Mouse (Mus musculus): ENCODE results near the gene Gm20671. TPM values are rescaled to one million over a fixed set of nuclear protein-coding genes. Genes with fewer than 3 reads are reported as not detected.
"Not testable (repeated sequence)": the region's sequence is repeated elsewhere in the genome, so short reads cannot be mapped to it uniquely, and the experiment has no call there.

The Gm20671 gene
- polyA plus RNA-seq, 1 experiment from 2014 or later = not detected

DNA sequence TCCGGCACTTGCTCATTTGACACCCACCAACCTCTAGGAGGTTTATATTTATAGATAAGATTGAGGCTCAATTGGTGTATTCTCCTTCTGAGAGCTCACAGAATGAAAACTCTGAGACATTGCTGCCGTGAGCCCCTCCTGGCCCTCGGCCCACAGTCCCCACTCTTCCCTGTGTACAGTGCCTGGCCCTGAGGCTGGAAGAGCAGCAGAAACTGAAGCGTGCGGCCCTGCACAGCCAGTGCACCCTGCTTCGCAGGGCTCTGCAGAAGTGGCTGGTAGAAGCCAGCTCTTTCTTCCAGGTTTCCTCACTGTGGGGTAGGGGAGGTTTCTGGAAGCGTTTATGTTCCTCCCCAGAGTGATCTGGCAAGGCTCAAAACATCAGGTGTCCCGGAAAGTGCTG lies 104.2 kb downstream of the Gm20671 start:
- ATAC-seq (ENCODE audit: low FRiP score, low read depth); H3K36me3 ChIP-seq; H3K9ac ChIP-seq; H3K27ac ChIP-seq (replicated peaks); H3K4me3 ChIP-seq; H3K4me2 ChIP-seq; H3K9me3 ChIP-seq; H3K27me3 ChIP-seq; H3K4me1 ChIP-seq (replicated peaks): not testable (repeated sequence)
- WGBS = 81% methylated on average over 8 of the region's 8 CpGs

DNA sequence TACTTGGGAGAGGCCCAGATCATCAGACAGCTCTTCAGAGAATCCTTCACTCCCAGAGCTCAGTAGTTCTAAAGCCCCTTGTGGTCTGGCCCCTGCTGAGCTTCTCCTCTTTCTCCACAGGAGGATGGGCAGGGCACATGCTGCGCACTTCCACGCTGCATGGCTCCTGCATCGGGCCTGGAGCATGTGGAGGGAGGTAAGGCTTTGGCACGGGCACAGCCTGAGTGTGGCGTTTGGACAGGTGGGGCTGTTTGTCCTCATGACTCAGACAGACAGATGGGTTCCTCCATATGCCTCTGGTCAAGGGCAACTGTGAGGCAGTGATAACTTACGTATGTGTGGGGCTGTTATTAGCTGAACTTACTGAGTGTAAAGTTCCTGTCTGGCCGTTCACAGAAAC lies 104.6 kb downstream of the Gm20671 start:
- H3K9me3 ChIP-seq = no peaks in the 10 kb centered on the region
- no peak for ATAC-seq (ENCODE audit: low FRiP score, low read depth)
- H3K36me3 ChIP-seq = no peaks in the 10 kb centered on the region
- H3K27ac ChIP-seq (replicated peaks) = no peak overlapping the region
- H3K4me1 ChIP-seq (replicated peaks) = no peaks in the 10 kb centered on the region
- WGBS = 74% methylated on average over 7 of the region's 7 CpGs
- no peak overlapping the region for H3K4me2 ChIP-seq
- H3K4me3 ChIP-seq = no peak overlapping the region
- no peaks in the 10 kb centered on the region for H3K27me3 ChIP-seq
- no peak overlapping the region for H3K9ac ChIP-seq

DNA sequence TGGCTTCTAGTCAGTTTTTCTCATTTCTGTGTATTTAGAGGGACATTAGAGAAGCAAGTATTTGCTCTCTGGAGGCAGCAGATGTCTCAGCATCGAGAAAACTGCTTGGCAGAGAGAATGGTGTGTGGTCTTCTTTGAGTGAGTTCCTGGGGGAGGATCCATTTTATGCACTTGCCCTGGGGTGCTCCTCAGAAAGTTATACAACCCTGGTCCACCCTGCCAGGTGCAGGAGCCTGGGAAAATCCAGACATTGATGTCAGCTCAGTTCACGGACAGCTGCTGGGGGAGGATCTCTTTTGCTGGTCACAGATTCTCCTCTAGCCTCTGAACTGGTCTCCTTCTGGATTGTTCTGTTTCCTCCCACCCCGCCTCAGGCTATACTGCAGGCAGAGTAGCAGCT lies 105.6 kb downstream of the Gm20671 start:
- 64% methylated on average over 3 of the region's 3 CpGs for WGBS
- Histone ChIP-seq H3K4me2 (no peak overlapping the region), H3K4me1 (replicated peaks) (no peaks in the 10 kb centered on the region), H3K27me3 (no peaks in the 10 kb centered on the region), H3K9ac (no peak overlapping the region), H3K9me3 (no peaks in the 10 kb centered on the region), H3K27ac (replicated peaks) (no peak overlapping the region), H3K36me3 (no peaks in the 10 kb centered on the region), H3K4me3 (no peak overlapping the region)
- ATAC-seq (ENCODE audit: low FRiP score, low read depth) = no peak

DNA sequence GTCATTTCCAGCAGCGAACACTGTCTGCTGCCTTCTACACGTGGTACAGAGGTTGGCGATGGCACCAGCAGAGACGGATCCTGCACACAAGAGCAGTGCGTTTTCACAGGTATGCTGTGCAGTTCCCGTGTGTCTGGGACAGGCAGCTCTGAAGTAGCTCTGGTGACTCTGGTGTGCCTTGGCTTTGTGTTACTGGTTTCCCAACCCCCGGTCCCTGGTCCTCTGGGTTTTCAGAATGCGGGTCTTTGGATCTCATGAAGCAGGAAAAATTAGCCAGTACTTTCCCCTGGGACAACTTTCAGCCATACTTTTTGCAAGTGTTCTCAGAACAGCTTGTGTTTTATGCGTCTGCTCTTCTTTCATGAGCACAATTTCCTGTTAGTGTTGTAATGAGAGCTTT lies 106.5 kb downstream of the Gm20671 start:
- ATAC-seq (ENCODE audit: low FRiP score, low read depth) = no peak

DNA sequence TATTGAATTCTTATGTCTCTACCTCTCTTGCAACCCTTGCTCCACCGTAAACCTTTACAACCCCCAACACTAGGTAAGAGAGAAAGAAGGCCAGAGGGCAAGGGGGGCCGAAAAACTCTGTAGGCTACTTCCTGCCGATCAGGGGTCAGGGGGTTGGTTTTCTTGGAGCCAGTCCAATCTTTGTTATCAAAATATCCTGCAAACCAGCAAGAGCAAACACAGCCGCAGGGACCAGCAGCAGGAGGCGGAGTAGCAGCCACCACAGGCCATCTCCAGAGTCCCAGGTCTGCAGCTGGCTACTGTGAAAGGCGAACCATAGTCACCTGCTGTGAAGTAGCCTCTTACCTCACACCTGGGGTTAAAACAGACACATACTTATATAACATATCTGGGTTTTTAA lies 108.0 kb downstream of the Gm20671 start:
- Histone ChIP-seq H3K27ac (replicated peaks) (no peak overlapping the region), H3K36me3 (no peaks in the 10 kb centered on the region), H3K27me3 (no peaks in the 10 kb centered on the region), H3K9ac (no peak overlapping the region), H3K9me3 (no peaks in the 10 kb centered on the region), H3K4me2 (no peak overlapping the region), H3K4me1 (replicated peaks) (no peaks in the 10 kb centered on the region), H3K4me3 (no peak overlapping the region)
- 69% methylated on average over 6 of the region's 6 CpGs for WGBS
- ATAC-seq (ENCODE audit: low FRiP score, low read depth) = no peak

More for the DNA sequence above, 106.5 kb downstream of the Gm20671 start:
- H3K4me2 ChIP-seq = no peak overlapping the region
- WGBS = 85% methylated on average over 9 of the region's 9 CpGs
- H3K9me3 ChIP-seq = no peaks in the 10 kb centered on the region
- no peak overlapping the region for H3K4me3 ChIP-seq
- H3K27ac ChIP-seq (replicated peaks) = no peak overlapping the region
- H3K27me3 ChIP-seq = no peaks in the 10 kb centered on the region
- no peaks in the 10 kb centered on the region for H3K36me3 ChIP-seq
- H3K4me1 ChIP-seq (replicated peaks) = no peaks in the 10 kb centered on the region
- no peak overlapping the region for H3K9ac ChIP-seq

DNA sequence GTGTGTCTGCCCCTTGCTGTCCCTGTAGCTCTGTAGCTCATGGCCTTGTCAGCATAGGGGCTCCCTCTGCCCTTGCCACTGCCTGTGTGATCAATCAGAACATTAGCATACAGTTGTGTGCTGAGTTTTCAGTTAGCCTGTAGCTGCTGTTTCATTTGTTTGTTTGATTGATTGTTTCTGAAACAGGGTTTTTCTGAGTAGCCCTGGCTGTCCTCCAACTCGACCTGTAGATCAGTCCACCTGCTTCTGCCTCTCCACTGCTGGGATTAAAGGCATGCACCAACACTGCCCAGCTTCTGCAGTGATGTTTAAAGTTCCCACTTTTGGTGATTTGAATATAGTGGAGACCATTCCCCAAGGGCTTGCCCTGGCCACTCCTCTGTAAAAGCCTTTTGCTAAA lies 109.2 kb downstream of the Gm20671 start:
- Histone ChIP-seq H3K4me1 (replicated peaks) (peaks cover 5% of the 10 kb centered on the region), H3K27ac (replicated peaks) (no peak overlapping the region), H3K4me2 (no peak overlapping the region), H3K36me3 (no peaks in the 10 kb centered on the region), H3K9me3 (no peaks in the 10 kb centered on the region), H3K9ac (no peak overlapping the region), H3K27me3 (no peaks in the 10 kb centered on the region), H3K4me3 (no peak overlapping the region)
- no peak for ATAC-seq (ENCODE audit: low FRiP score, low read depth)
- WGBS = 67% methylated on average over 1 of the region's 1 CpGs

DNA sequence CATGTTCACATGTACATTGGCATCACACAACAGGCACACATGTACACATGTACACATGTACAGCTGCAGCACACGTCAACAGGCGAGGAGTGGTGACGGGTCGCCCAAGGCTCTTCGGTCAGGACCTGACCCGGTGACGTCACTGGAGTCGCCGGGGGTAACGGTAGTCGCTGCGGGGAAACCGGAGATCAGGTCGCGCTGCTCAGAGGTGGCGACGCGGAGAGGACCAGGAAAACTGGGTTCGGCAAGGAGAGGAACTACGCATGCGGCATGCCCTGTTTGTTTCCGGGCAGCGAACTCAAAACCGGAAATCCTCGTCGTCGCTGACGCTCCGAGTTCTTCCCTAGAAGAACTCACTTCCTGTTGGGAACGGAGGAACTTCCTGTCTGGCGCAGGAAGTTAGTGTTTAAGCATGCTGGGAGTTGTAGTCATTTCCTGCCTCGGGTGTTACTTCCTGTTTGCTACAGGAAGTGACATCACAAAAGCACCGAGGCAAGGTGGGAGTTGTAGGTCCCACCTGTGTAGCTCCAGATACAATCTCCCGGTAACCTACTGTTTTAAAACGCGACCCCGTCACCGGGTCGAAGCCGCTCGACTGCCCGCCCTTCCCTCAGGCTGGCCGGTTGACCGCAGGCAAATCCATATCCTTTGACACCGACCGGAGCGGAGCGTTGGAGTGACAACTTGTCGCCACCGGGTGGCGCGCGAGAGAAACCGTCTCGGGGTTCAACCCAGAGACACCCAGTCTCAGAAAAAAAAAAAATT lies 113.0 kb downstream of the Gm20671 start:
- peak overlapping the region; percentile 88 for H3K27ac ChIP-seq (replicated peaks)
- peak overlapping the region; percentile 61 for H3K9ac ChIP-seq
- peak overlapping the region; percentile 92 for H3K4me2 ChIP-seq
- no peaks in the 10 kb centered on the region for H3K36me3 ChIP-seq
- H3K27me3 ChIP-seq = no peaks in the 10 kb centered on the region
- H3K4me1 ChIP-seq (replicated peaks) = peaks cover 11% of the 10 kb centered on the region
- H3K9me3 ChIP-seq = no peaks in the 10 kb centered on the region
- H3K4me3 ChIP-seq = peak overlapping the region; percentile 72
- peak; percentile 99 for ATAC-seq (ENCODE audit: low FRiP score, low read depth)
- under 1% methylated on average over 55 of the region's 55 CpGs for WGBS

DNA sequence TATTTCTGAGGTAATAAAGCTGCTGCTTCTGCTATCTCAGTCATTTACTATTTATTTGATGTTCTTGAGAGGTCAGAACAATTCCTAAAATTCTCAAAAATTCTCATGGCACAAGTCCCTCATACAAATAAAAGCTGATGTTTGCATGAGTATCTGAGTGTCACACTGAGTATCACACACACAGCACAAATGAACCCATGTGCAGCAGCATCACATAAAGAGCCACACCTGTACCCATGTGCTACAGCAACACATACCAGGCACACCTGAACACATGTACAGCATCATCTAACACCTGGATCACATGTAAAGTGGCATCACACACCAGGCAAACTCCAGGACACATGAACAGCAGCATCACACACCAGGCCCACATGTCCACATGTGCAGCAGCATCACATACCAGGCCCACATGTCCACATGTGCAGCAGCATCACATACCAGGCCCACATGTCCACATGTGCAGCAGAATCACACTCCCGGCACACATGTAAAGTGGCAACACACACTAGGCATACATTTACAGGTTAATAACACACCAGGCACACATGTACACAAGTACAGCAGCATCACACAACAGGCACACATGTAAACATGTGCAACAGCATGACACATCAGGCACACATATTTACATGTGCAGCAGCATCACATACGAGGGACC lies 113.7 kb downstream of the Gm20671 start:
- Histone ChIP-seq H3K9ac (peak overlapping the region; percentile 61), H3K36me3 (no peaks in the 10 kb centered on the region), H3K4me2 (peak overlapping the region; percentile 92), H3K9me3 (no peaks in the 10 kb centered on the region), H3K4me1 (replicated peaks) (peaks cover 11% of the 10 kb centered on the region), H3K4me3 (peak overlapping the region; percentile 72), H3K27me3 (no peaks in the 10 kb centered on the region), H3K27ac (replicated peaks) (peak overlapping the region; percentile 88)
- WGBS = 21% methylated on average over 2 of the region's 2 CpGs
- no peak for ATAC-seq (ENCODE audit: low FRiP score, low read depth)

DNA sequence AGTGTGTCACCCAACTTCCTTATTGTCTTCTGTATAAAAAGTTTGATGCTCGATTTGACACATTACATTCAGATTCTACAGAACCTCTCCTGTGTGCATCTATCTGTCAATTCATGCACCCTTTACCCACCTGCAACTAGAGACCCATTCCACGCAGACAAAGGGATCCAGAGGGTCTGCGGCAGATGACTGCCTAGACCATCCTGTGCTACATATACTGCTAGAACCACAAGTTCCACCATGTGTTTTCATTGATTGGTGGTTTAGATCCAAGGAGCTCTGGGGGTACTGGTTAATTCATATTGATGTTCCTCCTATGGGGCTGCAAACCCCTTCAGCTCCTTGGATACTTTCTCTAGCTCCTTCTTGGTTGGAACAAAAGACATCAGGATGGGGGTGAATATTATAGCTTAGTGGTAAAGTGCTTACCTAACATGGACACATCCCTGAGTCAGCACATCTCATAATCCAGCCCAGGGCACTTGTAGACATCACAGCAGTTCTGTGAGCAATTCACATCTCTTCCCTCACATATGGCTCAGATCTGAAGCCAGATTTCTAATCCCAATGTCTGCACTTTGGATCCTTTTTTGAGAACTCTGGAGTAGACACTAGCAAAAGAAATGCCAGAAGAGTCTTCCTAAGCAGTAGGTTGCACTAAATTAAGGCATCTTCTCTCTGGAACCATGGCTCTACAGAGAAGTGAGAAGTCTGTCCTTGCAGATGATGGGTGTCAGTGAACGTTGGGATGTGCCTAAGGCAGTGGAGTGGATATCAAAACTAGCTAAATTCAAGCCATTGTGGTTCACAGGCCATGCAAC lies 114.5 kb downstream of the Gm20671 start:
- Histone ChIP-seq H3K4me3 (peak overlapping the region; percentile 72), H3K27me3 (no peaks in the 10 kb centered on the region), H3K27ac (replicated peaks) (0 out of 2 replicates have a peak overlapping the region, but pooled peaks have one; percentile 88), H3K36me3 (no peaks in the 10 kb centered on the region), H3K9ac (no peak overlapping the region), H3K4me1 (replicated peaks) (peaks cover 11% of the 10 kb centered on the region), H3K4me2 (peak overlapping the region; percentile 92), H3K9me3 (no peaks in the 10 kb centered on the region)
- ATAC-seq (ENCODE audit: low FRiP score, low read depth) = no peak
- 72% methylated on average over 4 of the region's 4 CpGs for WGBS

DNA sequence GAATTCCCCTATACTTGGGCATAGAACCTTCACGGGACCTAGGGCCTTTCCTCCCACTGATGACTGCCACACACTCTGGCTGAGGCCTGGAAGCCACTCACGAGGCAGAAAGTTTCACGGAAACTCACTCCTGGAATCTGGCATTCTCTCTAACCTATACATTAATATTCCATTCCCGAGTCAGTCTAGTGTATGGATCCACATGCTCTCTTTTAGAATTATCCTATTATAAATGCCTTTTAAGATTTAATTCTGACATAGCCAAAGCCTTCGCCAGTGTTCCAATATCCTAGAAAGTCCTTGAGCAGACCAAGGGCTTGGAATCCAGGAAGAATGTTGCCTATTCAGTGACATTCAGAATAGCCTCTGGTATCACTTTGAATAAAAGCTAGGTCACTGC lies 115.4 kb downstream of the Gm20671 start:
- no peaks in the 10 kb centered on the region for H3K36me3 ChIP-seq
- H3K27me3 ChIP-seq = no peaks in the 10 kb centered on the region
- H3K4me2 ChIP-seq = no peak overlapping the region
- no peak overlapping the region for H3K27ac ChIP-seq (replicated peaks)
- H3K9ac ChIP-seq = no peak overlapping the region
- peaks cover 11% of the 10 kb centered on the region for H3K4me1 ChIP-seq (replicated peaks)
- 81% methylated on average over 5 of the region's 5 CpGs for WGBS
- no peaks in the 10 kb centered on the region for H3K9me3 ChIP-seq
- no peak overlapping the region for H3K4me3 ChIP-seq
- ATAC-seq (ENCODE audit: low FRiP score, low read depth) = no peak

DNA sequence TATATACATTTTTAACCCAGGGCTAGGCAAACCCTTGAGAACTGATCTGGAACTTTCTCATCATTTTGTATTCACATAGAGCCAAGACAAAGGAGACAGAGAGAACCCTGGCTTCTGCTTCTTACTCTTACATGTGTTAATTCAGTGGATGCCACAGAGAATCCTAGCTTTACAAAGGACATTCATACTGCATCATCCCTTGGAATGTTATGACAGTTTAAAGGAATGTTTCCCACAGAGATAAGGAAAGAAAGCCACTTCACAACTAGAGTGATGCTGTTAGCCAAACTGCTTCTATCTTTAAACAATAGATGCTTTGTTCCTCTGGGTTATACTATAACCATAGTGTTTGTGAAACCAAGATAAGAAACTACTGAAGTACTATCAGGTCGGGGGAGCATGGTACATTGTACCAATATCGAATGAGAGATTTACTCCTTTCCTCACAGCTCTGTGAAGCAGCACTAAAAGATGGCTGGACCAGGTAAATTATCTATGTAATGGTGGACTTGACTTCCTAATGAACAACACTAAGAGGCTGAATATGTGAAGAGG lies 120.6 kb downstream of the Gm20671 start:
- 73% methylated on average over 2 of the region's 2 CpGs for WGBS
- Histone ChIP-seq H3K9me3 (no peaks in the 10 kb centered on the region), H3K4me1 (replicated peaks) (no peaks in the 10 kb centered on the region), H3K4me3 (no peak overlapping the region), H3K36me3 (no peaks in the 10 kb centered on the region), H3K27ac (replicated peaks) (no peak overlapping the region), H3K9ac (no peak overlapping the region), H3K4me2 (no peak overlapping the region), H3K27me3 (no peaks in the 10 kb centered on the region)
- no peak for ATAC-seq (ENCODE audit: low FRiP score, low read depth)
